Mouse (Mus musculus) heart, postnatal 0 days (tissue): ENCODE measurements around the gene Vps72. TPM values are rescaled to one million over a fixed set of nuclear protein-coding genes. Genes with fewer than 3 reads are reported as not detected.

Experiments
- ATAC-seq: fragments of 200-750 bp; cut with Nextera tagmentation; 2 replicates; pipeline ENCODE4 v1.8.0; 2017; ENCODE audit warnings: low read depth, moderate number of reproducible peaks, moderate library complexity; ENCODE audit not compliant: insufficient read depth
- DNase-seq: peaks from one replicate; pipeline ENCODE4 v3.0.0-alpha.2; 2016; ENCODE audit warnings: low spot score
- H3K27ac ChIP-seq: fragments of 300-500 bp; sonication (generic); 2 replicates; pipeline ENCODE4 v1.5.1; 2014; ENCODE audit warnings: low read depth, mild to moderate bottlenecking
- H3K27me3 ChIP-seq: fragments of 300-500 bp; sonication (generic); 2 replicates; pipeline ENCODE4 v1.6.1; 2014; ENCODE audit warnings: low read length, mixed read lengths; ENCODE audit not compliant: control insufficient read depth, insufficient read depth
- H3K36me3 ChIP-seq: fragments of 300-500 bp; sonication (generic); replicated peaks from 2 replicates; pipeline ENCODE4 v1.6.1; 2014; ENCODE audit warnings: low read length, mixed read lengths; ENCODE audit not compliant: control insufficient read depth, insufficient read depth
- H3K4me1 ChIP-seq: fragments of 300-500 bp; sonication (generic); 2 replicates; pipeline ENCODE4 v1.6.1; 2014; ENCODE audit warnings: antibody characterized with exemption; ENCODE audit not compliant: control insufficient read depth, insufficient read depth
- H3K4me2 ChIP-seq: fragments of 300-500 bp; sonication (generic); 2 replicates; pipeline ENCODE4 v1.6.1; 2014; ENCODE audit warnings: low read depth, mild to moderate bottlenecking, low read length, moderate library complexity
- H3K4me3 ChIP-seq: fragments of 300-500 bp; sonication (generic); 2 replicates; pipeline ENCODE4 v1.5.1; 2014; ENCODE audit warnings: low read depth, low read length
- H3K9ac ChIP-seq: fragments of 300-500 bp; sonication (generic); replicated peaks from 2 replicates; pipeline ENCODE4 v1.6.1; 2014; ENCODE audit warnings: low read depth, low read length, mixed read lengths
- H3K9me3 ChIP-seq: fragments of 300-500 bp; sonication (generic); replicated peaks from 2 replicates; pipeline ENCODE4 v1.6.1; 2016; ENCODE audit warnings: low read length; ENCODE audit not compliant: control insufficient read depth
- CTCF ChIP-seq: IDR thresholded peaks from 2 replicates; pipeline ENCODE4 v1.5.1; 2016; ENCODE audit warnings: antibody characterized with exemption, control low read depth, low read depth
- EP300 ChIP-seq: IDR thresholded peaks from 2 replicates; pipeline ENCODE4 v1.6.1; 2016; ENCODE audit warnings: antibody characterized with exemption, low read depth
- WGBS: fragments of 180-500 bp; shearing (Covaris S2); extraction: QIAGEN DNeasy Blood & Tissue Kit; methylation state at CpG from one replicate; pipeline ENCODE4 v1.1.7; 2014; 5-methylcytosine and 5-hydroxymethylcytosine counted together
- polyA plus RNA-seq: library from polyadenylated mRNA; unstranded; fragments of >200 nt; fragmentation: Nextera tagmentation; extraction: Ambion mirVana; gene quantifications from 2 replicates; pipeline ENCODE4 v1.2.1, GENCODE M21; 2015
- total RNA-seq: library from RNA; depleted of rRNA; stranded (reverse); fragments of >200 nt; gene quantifications from 2 replicates; pipeline ENCODE4 v1.2.3, GENCODE M21; 2014; ENCODE audit warnings: low replicate concordance

The Vps72 gene
- total and polyA plus RNA-seq, 2 experiments from 2014 or later: 54.9 to 60.8 TPM

DNA sequence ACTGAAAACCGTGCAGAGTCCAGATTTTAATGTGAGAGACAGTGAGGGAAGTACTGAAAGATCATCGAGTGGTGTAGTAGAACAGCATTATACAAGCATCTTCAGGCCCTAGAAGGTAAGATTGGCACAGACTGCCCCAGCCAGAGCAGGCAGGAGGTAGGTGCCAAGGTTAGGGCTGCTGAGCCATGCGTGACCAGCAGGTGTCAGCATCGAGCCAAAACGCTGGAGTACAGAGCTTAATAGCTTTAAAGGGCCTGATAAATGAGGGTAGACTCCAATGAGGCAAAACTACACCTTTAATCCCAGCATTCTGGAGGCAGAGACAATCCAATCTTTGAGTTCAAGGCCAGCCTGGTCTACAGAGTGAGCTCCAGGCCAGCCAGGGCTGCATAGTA lies 31.8 kb downstream of the Vps72 start:
- Histone ChIP-seq H3K9ac (no peak overlapping the region), H3K4me2 (no peak overlapping the region), H3K4me1 (no peaks in the 10 kb centered on the region), H3K9me3 (no peaks in the 10 kb centered on the region), H3K27me3 (no peaks in the 10 kb centered on the region), H3K36me3 (no peaks in the 10 kb centered on the region), H3K4me3 (no peak overlapping the region), H3K27ac (no peak overlapping the region)
- TF ChIP-seq EP300 (no peak), CTCF (peak; percentile 92)
- 8% methylated on average over 5 of the region's 5 CpGs for WGBS
- DNase-seq (peak; percentile 69), ATAC-seq (peak; percentile 78)

DNA sequence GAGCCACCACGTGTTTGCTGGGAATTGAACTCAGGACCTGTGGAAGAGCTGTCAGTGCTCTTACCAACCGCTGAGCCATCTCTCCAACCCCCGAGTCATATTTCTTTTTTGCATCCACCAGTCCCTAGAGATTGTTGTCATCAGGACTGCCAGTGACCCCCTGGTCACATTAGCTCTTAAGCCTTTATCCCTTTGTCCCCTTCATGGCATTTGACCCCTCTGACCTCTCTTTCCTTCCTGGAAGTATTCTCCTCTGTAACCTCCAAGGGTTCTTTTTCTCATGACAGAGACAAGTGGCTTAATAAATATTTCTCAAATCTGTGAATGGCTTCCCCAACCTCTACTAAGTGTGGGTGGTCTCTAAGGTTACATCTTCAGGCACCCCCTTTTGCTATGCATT lies 37.1 kb downstream of the Vps72 start:
- Histone ChIP-seq H3K36me3 (no peaks in the 10 kb centered on the region), H3K9ac (no peak overlapping the region), H3K27me3 (no peaks in the 10 kb centered on the region), H3K9me3 (no peaks in the 10 kb centered on the region), H3K27ac (no peak overlapping the region), H3K4me3 (no peak overlapping the region), H3K4me2 (no peak overlapping the region), H3K4me1 (no peaks in the 10 kb centered on the region)
- TF ChIP-seq EP300 (no peak), CTCF (no peak)
- 59% methylated on average over 3 of the region's 3 CpGs for WGBS
- DNase-seq (no peak), ATAC-seq (no peak)

GRCm38 (mm10) chr3:95153874-95154273 lies 43.1 kb downstream of the Vps72 start:
- Histone ChIP-seq H3K4me3 (no peak overlapping the region), H3K9ac (no peak overlapping the region), H3K4me1 (no peaks in the 10 kb centered on the region), H3K4me2 (no peak overlapping the region), H3K27me3 (peaks cover 3% of the 10 kb centered on the region; the same call in 1 of the 2 replicates), H3K9me3 (no peaks in the 10 kb centered on the region), H3K36me3 (no peaks in the 10 kb centered on the region), H3K27ac (no peak overlapping the region)
- WGBS: 46% methylated on average over 4 of the region's 4 CpGs
- TF ChIP-seq EP300 (no peak), CTCF (peak; percentile 42)
- ATAC-seq (no peak), DNase-seq (no peak)

GRCm38 (mm10) chr3:95159511-95159986 lies 48.7 kb downstream of the Vps72 start:
- ATAC-seq (no peak), DNase-seq (no peak)
- WGBS: 20% methylated on average over 8 of the region's 8 CpGs
- TF ChIP-seq EP300: no peak
- TF ChIP-seq CTCF: no peak
- H3K4me1 ChIP-seq: peaks cover 34% of the 10 kb centered on the region
- H3K9ac ChIP-seq: peak overlapping the region; percentile 71; the same call in 1 of the 2 replicates
- peaks cover 11% of the 10 kb centered on the region; the same call in 1 of the 2 replicates for H3K27me3 ChIP-seq
- H3K36me3 ChIP-seq: no peaks in the 10 kb centered on the region
- H3K27ac ChIP-seq: no peak overlapping the region
- no peaks in the 10 kb centered on the region for H3K9me3 ChIP-seq
- H3K4me2 ChIP-seq: peak overlapping the region; percentile 97
- peak overlapping the region; percentile 83 for H3K4me3 ChIP-seq

DNA sequence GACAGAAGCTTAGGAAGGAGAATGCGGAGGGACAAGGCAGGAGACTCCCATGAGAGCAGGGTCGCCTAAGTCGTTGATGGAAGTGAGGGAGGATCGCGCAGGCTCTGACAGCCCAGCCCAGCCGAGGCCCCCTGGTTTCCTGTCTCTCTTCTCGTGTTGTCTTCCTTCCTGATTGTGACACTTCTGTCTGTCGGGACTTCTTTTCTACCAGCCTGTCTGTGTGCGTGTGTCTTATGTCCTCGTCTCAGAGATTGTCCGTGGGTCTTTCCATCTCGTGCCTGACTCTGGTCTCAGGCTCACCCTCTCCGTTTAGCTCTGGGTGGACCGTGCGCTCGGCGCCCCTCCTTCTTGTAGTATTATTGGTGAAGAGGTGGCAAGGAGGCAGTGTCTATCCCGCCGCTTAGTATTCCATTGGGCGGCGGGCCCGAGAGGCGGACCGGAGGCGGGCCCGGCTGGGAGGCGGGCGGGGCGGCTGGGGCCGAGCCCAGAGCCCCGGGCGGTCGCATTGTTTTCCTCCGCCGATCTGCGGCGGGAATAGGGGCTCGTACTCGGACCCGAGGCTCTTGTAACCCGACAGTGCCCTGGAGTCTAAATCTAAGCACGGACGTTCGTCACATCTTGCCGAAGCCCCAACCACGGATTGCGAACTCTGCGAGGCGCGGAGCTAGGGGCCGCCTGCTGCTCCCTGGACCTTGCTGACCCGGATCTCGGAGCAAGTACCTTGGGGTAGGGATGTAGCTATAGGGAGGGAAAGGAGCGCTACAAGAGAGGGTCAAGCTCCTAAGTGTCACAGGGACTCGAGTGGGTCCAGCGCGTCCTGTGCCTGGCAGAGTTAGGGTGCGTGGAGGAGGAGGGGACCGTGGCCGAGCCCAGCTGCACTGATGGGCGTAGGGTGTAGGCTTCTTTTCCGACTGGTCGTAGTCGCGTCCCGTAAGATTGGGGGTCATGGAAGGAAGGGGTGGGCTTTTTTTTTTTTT lies 49.5 kb downstream of the Vps72 start, which contains the start of gene Sema6c:
Gene Sema6c, plus strand, starts transcription at position 471 of the 977 bp plus-strand sequence.
- peak within 1 kb of the TSS; percentile 83 for H3K4me3 ChIP-seq
- no peaks in the 10 kb centered on the region for H3K9me3 ChIP-seq
- H3K27me3 ChIP-seq: peaks cover 11% of the 10 kb centered on the region; the same call in 1 of the 2 replicates
- TF ChIP-seq EP300 (no peak), CTCF (no peak)
- H3K4me1 ChIP-seq: peaks cover 38% of the 10 kb centered on the region
- no peak within 1 kb of the TSS for H3K27ac ChIP-seq
- peak within 1 kb of the TSS; percentile 71 for H3K9ac ChIP-seq
- WGBS: under 1% methylated on average over 64 of the region's 66 CpGs
- DNase-seq (peak; percentile 94), ATAC-seq (peak; percentile 97)
- H3K36me3 ChIP-seq: no peaks in the 10 kb centered on the region
- H3K4me2 ChIP-seq: peak within 1 kb of the TSS; percentile 97
